Mouse (Mus musculus) kidney, adult 18-20 months (tissue): ENCODE data around the gene Mmrn1.

Experiments used
- DNase-seq: peaks from one replicate; pipeline ENCODE4 v3.0.0; 2021

Gene Mmrn1

GRCm38 (mm10) chr6:60994114-60994513, 69.3 kb downstream of the Mmrn1 start:
- DNase-seq, result peak; percentile 38

DNA sequence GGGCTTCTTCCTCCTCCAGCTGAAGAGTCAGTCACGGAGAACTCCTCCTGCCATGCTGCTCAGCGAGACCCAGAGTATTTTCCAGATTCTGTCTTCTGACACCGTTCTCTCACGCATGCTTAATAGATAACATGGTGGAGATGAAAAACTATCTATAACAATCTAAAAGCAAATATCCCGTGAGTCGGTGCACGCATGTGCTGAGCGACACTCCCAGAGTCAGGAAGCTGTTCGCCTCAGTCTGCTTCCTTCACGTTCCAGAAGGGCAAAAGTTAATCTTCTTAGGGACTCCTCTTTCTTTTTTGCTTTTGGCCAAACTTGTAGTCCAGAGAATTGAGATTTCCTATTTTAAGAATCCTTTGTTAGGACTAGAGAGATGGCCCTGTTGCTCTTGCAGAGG, 69.7 kb downstream of the Mmrn1 start:
- DNase-seq, result no peak

DNA sequence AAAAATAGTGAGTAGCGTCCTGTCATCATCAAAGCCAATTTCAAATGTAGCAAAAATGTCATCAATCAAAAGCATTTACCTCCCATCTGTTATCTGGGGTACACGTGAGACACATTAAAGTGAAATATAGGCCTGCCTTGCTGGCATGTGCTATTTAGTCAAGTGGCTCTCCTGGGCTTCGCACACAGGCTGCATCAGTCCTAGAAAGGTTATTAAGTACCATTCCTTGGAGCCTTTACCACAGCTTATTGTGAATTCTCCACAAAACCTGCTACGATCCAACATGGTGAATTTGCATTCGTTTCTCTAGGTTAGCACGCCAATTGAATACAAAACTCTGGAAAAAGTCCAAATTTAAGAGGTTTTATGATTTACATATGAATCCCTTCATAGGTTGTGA, 70.8 kb downstream of the Mmrn1 start:
- no peak for DNase-seq

DNA sequence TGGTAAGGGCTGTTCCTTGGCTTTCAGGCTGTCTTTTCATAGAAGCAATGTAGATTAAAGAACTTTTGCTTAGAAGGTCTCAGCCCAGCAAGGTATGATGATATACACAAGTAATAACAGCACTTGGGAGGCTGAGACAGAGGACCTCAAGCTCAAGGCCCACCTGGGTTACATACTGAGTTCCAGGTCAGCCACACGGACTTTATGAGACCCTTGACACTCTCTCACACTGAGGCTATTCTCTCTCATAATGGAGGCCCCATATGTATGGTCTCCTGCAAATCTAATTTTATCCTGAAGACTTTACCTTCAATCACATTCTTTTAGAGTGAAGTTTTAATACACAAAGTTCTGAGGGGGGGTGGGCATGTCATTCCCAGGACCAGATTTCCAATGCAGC, 71.6 kb downstream of the Mmrn1 start:
- no peak for DNase-seq

GRCm38 (mm10) chr6:61001003-61001790, 76.4 kb downstream of the Mmrn1 start:
- no peak for DNase-seq

DNA sequence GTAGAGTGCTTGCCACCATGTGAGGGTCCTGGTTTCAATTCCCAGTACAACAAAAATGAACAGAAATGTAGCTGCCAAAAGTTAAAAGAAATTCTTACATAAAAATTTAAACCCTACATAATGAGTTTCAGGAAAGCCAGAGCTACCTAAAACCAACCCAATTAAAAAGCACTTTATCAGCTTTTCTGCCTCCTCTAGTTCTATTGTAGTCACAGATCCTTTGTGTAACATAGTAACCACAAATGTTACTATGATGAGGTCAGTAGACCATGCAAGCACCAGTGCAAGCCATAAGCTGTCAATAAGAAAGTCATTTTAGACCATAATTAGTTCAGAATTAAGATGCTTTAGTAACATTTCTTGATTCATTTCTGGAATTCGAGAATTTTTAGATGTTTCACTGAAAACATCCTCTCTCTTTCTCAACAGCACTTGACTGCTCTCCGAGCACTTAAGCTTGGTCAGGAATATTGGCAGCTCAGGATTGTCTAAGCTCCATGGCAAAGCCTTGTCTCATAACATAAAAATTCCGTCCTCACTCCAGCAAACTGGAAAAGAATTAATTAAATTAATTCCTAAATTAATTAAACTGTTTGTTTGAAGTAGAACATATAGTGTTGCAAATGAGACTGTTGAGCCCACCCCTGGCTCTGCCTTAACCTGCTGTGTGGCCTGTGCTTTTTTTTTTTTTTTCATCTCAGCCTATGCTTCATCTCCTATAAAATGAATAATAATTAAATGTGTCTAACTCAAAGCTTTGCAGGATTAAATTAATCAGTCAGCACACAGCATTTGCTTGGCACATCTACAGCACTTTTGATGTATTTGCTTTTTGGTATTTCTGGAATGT, 79.4 kb downstream of the Mmrn1 start:
- no peak for DNase-seq

DNA sequence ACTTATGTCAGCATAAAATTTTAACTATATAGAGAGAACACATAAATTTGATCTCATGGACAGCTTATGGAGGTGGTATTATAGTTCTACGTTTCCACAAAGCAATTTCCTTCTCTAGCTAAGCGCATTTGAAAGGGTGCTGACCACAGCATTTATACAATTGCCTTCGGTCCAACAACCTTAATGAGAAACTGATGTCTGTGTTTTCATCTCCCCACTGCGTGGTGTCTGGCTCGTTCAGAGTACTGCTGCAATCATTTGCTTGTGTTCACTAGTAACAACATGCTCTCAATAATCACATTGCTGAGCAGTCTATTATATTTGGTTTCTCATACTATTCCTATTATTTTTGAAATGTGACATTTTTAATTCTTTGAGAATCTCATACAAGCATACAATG, 89.0 kb downstream of the Mmrn1 start:
- DNase-seq, result no peak

DNA sequence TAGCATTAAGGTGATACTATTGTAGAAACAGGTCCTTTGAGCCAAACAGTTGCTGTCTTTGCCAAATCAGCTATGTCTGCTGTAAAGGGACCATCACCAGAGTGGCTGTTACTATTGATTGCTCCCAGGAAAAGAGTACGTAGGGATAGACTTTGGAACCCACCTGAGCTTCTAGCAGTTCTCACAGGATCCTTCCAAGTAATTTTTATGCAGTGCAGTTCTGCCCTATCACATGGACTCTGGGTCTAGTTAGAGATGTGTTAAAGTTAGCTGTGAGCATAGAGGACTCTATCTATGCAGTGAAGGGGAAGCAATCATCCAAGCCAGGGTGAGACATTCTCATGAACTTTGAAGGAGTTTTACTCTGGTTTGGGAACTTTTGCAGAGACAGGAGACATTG, 94.9 kb downstream of the Mmrn1 start:
- no peak for DNase-seq

GRCm38 (mm10) chr6:61020995-61021394, 96.2 kb downstream of the Mmrn1 start:
- DNase-seq, result no peak

DNA sequence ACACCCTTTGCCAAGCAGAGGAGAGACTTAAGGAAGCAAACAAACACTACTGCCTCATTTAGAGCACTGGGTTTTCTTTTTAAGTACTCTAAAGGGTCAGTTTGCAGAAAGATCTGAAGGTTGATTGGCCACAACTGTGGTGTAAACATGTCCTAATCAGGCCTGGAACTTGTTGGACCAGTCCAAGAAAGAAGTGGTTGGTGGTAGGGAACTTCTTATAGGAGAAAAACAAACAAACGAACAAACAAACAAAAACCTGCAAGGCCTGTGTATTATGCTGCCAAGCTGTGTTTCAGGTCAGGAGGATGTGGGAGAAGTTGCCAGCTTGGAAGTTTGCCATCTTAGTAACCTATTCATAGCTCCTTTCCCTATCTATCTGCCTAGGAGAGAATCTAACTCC, 108.5 kb downstream of the Mmrn1 start:
- DNase-seq, result no peak
